Mouse (Mus musculus) heart, postnatal 0 days (tissue): ENCODE results near the gene Aph1b.

ENCODE experiments used
- CTCF ChIP-seq: IDR thresholded peaks from 2 replicates; pipeline ENCODE4 v1.5.1; 2016; ENCODE audit warnings: antibody characterized with exemption, control low read depth, low read depth
- EP300 ChIP-seq: IDR thresholded peaks from 2 replicates; pipeline ENCODE4 v1.6.1; 2016; ENCODE audit warnings: antibody characterized with exemption, low read depth

DNA sequence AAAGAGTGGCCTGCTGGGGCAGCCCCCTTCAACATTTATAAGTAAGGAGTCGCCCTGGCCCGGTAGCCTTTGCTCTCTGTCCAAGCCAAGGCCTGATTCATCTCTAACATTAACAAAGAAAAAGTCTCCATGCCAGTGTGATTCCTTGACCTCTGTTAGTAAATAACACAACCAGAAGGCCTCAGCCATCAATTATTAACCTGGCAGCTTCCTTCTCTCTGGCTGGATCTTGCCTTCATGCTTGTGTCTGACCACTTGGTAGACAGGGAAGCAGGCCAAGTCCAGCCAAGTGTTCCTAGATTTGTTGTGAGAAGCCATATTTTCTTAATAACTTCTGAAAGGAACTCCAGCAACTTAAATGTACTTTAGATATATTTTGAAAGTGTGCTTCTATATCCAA lies 58.7 kb downstream of the Aph1b start:
- TF ChIP-seq CTCF (no peak), EP300 (no peak)
